Mouse (Mus musculus): ENCODE measurements around the gene Sema4d.

DNA sequence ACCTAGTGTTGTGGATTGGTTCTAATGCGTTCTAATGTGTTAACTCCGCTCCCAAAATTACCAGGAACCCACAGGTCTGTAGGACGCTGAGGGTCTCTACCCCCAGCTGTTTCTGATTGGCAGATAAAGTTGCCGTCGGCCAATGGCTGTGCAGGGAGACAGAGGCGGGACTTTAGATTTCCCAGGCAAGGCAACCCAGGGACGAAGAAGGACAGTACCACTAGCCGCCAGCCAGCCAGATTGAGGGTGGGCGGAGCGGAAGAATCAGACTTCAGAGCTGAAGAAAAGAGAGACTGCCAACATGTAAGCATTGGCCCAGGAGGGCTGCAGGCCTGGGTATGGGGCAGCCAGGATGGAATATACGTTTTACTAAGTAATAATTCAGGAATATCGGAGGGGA lies 14.6 kb upstream of the Sema4d start:
- TF ChIP-seq CTCF (IDR thresholded peaks at IDR 0.05; ENCODE audit: control insufficient read depth, insufficient read depth, low read length) (no peak), POLR2A (IDR thresholded peaks at IDR 0.05; ENCODE audit: borderline replicate concordance, control insufficient read depth, low read depth, low read length) (no peak)
